8 mouse cellular contexts compared by ENCODE assay signal in the genomic region with DNA sequence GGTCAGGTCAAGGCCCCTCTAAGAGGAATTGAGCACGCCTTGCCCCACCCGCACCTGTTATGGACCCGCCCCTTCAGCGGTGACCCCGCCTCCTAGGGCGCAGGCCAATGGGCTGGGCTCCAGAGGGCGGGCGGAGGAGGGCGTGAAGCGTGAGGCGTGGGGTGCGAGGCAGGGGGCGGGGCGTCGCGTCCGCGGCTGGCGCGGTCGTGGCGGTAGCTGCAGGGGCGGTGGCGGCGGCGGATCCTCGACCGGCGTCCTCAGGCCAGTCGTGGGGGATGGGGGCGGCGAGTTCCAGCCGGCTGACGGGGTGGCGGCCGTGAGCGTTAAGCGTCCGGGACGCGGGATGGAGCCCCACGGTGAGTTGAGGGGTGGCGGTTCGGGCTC. TPM values are rescaled to one million over a fixed set of nuclear protein-coding genes. Genes with fewer than 3 reads are reported as not detected.
A peak's percentile ranks its signal among the peaks of the same experiment; 100 is the strongest.
DNase-seq lines count a peak whose midpoint lies in the region; ATAC-seq and TF ChIP-seq lines count a peak whose summit lies in the region.

No protein-coding gene starts in this region.

- H3K4me1 ChIP-seq in forebrain, embryonic 10.5 days, result peaks cover 12% of the 10 kb centered on the region
- H3K4me1 ChIP-seq in heart, embryonic 13.5 days, result peaks cover 11% of the 10 kb centered on the region
- H3K4me1 ChIP-seq in kidney, postnatal 0 days (replicated peaks; ENCODE audit: insufficient read depth, low read length), result 0 out of 2 replicates have a peak, but pooled peaks cover 5% of the 10 kb centered on the region
- H3K4me1 ChIP-seq in liver, adult 2 months (ENCODE audit: control insufficient read depth, insufficient read depth, low read length), result peaks cover 4% of the 10 kb centered on the region; the same call in 1 of the 2 replicates

- peak overlapping the region; percentile 92 for H3K9ac ChIP-seq in heart, embryonic 13.5 days
- H3K9ac ChIP-seq in kidney, postnatal 0 days (ENCODE audit: low read depth, low read length), result peak overlapping the region; percentile 80
- H3K9ac ChIP-seq in liver, adult 2 months (ENCODE audit: low read depth, low read length), result peak overlapping the region; percentile 96

- peaks cover 8% of the 10 kb centered on the region; the same call in 1 of the 2 replicates for H3K79me2 ChIP-seq in liver, adult 2 months (ENCODE audit: control insufficient read depth, insufficient read depth, low read length)

- under 1% methylated on average over 44 of the region's 44 CpGs for WGBS in forebrain, embryonic 10.5 days
- 1% methylated on average over 42 of the region's 44 CpGs for WGBS in heart, embryonic 13.5 days
- WGBS in kidney, postnatal 0 days, result 1% methylated on average over 36 of the region's 44 CpGs
- under 1% methylated on average over 33 of the region's 44 CpGs for whole genome bisulfite sequencing in liver, adult 2 months

- ATAC-seq in heart, embryonic 13.5 days (ENCODE audit: extremely low read depth, insufficient number of reproducible peaks, low FRiP score, low TSS enrichment), result peak; percentile 97
- peak; percentile 95 for ATAC-seq in kidney, postnatal 0 days (replicated peaks; ENCODE audit: low FRiP score, low read depth)

- peaks cover 47% of the 10 kb centered on the region for H3K27me3 ChIP-seq in forebrain, embryonic 10.5 days (ENCODE audit: poor library complexity, severe bottlenecking)
- no peaks in the 10 kb centered on the region for H3K27me3 ChIP-seq in heart, embryonic 13.5 days (replicated peaks)
- no peaks in the 10 kb centered on the region for H3K27me3 ChIP-seq in kidney, postnatal 0 days (ENCODE audit: insufficient read depth, low read length)
- H3K27me3 ChIP-seq in liver, adult 2 months (ENCODE audit: control insufficient read depth, insufficient read depth, low read length), result no peaks in the 10 kb centered on the region

- peaks cover 4% of the 10 kb centered on the region; the same call in 1 of the 2 replicates for H3K9me3 ChIP-seq in forebrain, embryonic 10.5 days
- no peaks in the 10 kb centered on the region for H3K9me3 ChIP-seq in heart, embryonic 13.5 days
- H3K9me3 ChIP-seq in kidney, postnatal 0 days (replicated peaks; ENCODE audit: low read length), result no peaks in the 10 kb centered on the region

- DNase-seq in left cerebral cortex, adult 18-20 months (ENCODE audit: low spot score in 2 of 2), result peak; percentile 50 to 68
- DNase-seq in left cerebral cortex, adult 11 months (ENCODE audit: low spot score), result no peak
- peak; percentile 75 for DNase-seq in forebrain, embryonic 10.5 days (ENCODE audit: extremely low spot score, low spot score)
- DNase-seq in kidney, postnatal 0 days (ENCODE audit: low spot score), result peak; percentile 89
- DNase-seq in liver, adult 2 months (ENCODE audit: extremely low read depth, low read depth, low spot score), result peak; percentile 61
- peak; percentile 56 for DNase-seq in naive thymus-derived CD4-positive, alpha-beta T cell, adult 2 months (ENCODE audit: low read depth)
- DNase-seq in spleen, postnatal 36 days (ENCODE audit: low spot score in 2 of 2), result peak; percentile 68 to 71

- H3K4me2 ChIP-seq in heart, embryonic 13.5 days, result peak overlapping the region; percentile 78
- H3K4me2 ChIP-seq in kidney, postnatal 0 days (ENCODE audit: low read length), result peak overlapping the region; percentile 74

- TF ChIP-seq POLR2A in liver, adult 2 months (IDR thresholded peaks at IDR 0.05; ENCODE audit: extremely low read depth, insufficient read depth, low read length), result peak; percentile 66; the same call in 1 of the 2 replicates

- peak overlapping the region; percentile 80 for H3K27ac ChIP-seq in forebrain, embryonic 10.5 days
- peak overlapping the region; percentile 86 for H3K27ac ChIP-seq in heart, embryonic 13.5 days (replicated peaks)
- H3K27ac ChIP-seq in kidney, postnatal 0 days, result peak overlapping the region; percentile 80
- peak overlapping the region; percentile 79 for H3K27ac ChIP-seq in liver, adult 2 months (replicated peaks; ENCODE audit: insufficient read depth, low read depth, low read length)

- peak overlapping the region; percentile 69 for H3K4me3 ChIP-seq in forebrain, embryonic 10.5 days
- H3K4me3 ChIP-seq in heart, embryonic 13.5 days, result peak overlapping the region; percentile 89
- H3K4me3 ChIP-seq in kidney, postnatal 0 days (replicated peaks; ENCODE audit: low read depth, low read length), result peak overlapping the region; percentile 63
- peak overlapping the region; percentile 94 for H3K4me3 ChIP-seq in liver, adult 2 months (ENCODE audit: insufficient read depth, low read depth, low read length)

- no peaks in the 10 kb centered on the region for H3K36me3 ChIP-seq in forebrain, embryonic 10.5 days (replicated peaks)
- H3K36me3 ChIP-seq in heart, embryonic 13.5 days, result peaks cover 10% of the 10 kb centered on the region
- no peaks in the 10 kb centered on the region for H3K36me3 ChIP-seq in kidney, postnatal 0 days (ENCODE audit: insufficient read depth, low read length)
- H3K36me3 ChIP-seq in liver, adult 2 months (ENCODE audit: control insufficient read depth, insufficient read depth, low read length), result no peaks in the 10 kb centered on the region

- TF ChIP-seq CTCF in kidney, postnatal 0 days (IDR thresholded peaks at IDR 0.05; ENCODE audit: low read depth), result no peak
- TF ChIP-seq CTCF in liver, adult 2 months (IDR thresholded peaks at IDR 0.05; ENCODE audit: low read depth, low read length), result no peak

RNA-seq across cellular contexts. Expression of a gene that starts 0.7 kb away (rescaled TPM):
- 10 to 100 TPM; 20.7 to 24.6 TPM for total RNA-seq in left cerebral cortex, adult 18-20 months (2021)
- 33.7 and 35.7 TPM in 2 replicates for polyA plus RNA-seq in forebrain, embryonic 10.5 days (2016; fragmentation: Nextera tagmentation; extraction: Ambion mirVana)
- 46.3 and 47.2 TPM in 2 replicates for polyA plus RNA-seq in heart, embryonic 13.5 days (2015; fragmentation: Nextera tagmentation; extraction: Ambion mirVana)
- 36.2 and 38.5 TPM in 2 replicates for polyA plus RNA-seq in kidney, postnatal 0 days (2015; fragmentation: Nextera tagmentation; extraction: Ambion mirVana)
- total RNA-seq in liver, adult 2 months (2014; rRNA removed), result 60.5 and 68.4 TPM in 2 replicates
- 12.2 and 16.4 TPM in 2 replicates for polyA plus RNA-seq in liver, adult 2 months (2012; rRNA removed)
